Mouse (Mus musculus): ENCODE measurements at regions not wholly inside any gene's neighbourhood (a gene's known extent, or its start where the extent isn't known, plus 50 kb on each side); places are given as distances from the start of the nearest gene placed in this dataset.

GRCm38 (mm10) chr6:49559112-49559511 lies 163.7 kb downstream of the Stk31 start:
- TF ChIP-seq ZC3H11A (IDR thresholded peaks at IDR 0.05; ENCODE audit: borderline replicate concordance, low read depth, low read length) = no peak
- TF ChIP-seq CHD2 (IDR thresholded peaks at IDR 0.05; ENCODE audit: low read depth, low read length) = no peak
- TF ChIP-seq HCFC1 (IDR thresholded peaks at IDR 0.05; ENCODE audit: borderline replicate concordance, insufficient read depth, low read length) = no peak
- no peak for TF ChIP-seq MAFK (IDR thresholded peaks at IDR 0.05; ENCODE audit: insufficient read depth, low read depth, low read length)
- TF ChIP-seq ZNF384 (IDR thresholded peaks at IDR 0.05; ENCODE audit: low read depth, low read length) = no peak
